Mouse (Mus musculus): ENCODE results near the gene Lysmd3.

Lysmd3 gene

GRCm38 (mm10) chr13:81710775-81711545 is 53.5 kb downstream of the Lysmd3 start, which contains the start of the genes Polr3g and Mblac2:
TSS of gene Polr3g (minus strand) at chr13:81711013.
TSS of gene Mblac2 (plus strand) at chr13:81711341.
- no peak for TF ChIP-seq GATA4 (IDR thresholded peaks at IDR 0.05; ENCODE audit: insufficient replicate concordance, low read length)

GRCm38 (mm10) chr13:81711546-81712371 is 54.3 kb downstream of the Lysmd3 start:
- no peak for TF ChIP-seq GATA4 (IDR thresholded peaks at IDR 0.05; ENCODE audit: insufficient replicate concordance, low read length)

- no peak for TF ChIP-seq GATA4 (IDR thresholded peaks at IDR 0.05; ENCODE audit: insufficient replicate concordance, low read length)
Observed at GRCm38 (mm10) chr13:81713896-81714295, 56.4 kb downstream of the Lysmd3 start.

Measured in liver, adult (tissue).